Mouse (Mus musculus): ENCODE measurements around the gene Adgrg1.

DNA sequence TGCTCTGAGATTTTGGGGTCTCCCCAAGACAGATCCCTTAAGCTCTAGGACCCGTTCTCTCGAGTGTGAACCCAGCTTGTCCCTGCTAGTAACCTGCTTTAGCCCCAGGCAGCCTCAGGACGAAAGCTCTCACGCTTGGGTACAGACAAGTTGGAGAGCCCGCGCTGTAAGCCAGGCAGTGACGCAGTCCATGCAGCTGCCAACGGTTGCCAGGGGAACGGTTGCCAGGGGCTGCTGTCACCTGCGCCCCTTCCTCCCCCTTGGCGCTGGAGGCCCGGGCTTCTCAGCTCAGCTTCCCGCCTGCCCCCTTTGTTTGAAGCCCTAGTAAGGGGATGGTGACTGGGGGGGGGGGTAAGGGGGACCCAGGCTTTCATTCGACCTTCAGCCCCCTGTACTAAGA lies 19.5 kb downstream of the Adgrg1 start:
- TF ChIP-seq CTCF (IDR thresholded peaks at IDR 0.05; ENCODE audit: low read depth, low read length) = no peak
- TF ChIP-seq POLR2A (IDR thresholded peaks at IDR 0.05; ENCODE audit: borderline replicate concordance, low read depth, low read length) = no peak

Data from bone marrow macrophage, adult 2 months (primary cell).